Mouse (Mus musculus) small intestine, adult 2 months (tissue): ENCODE measurements around the gene Crhbp.

Source experiments
- CTCF ChIP-seq: fragments of 200-500 bp; IDR thresholded peaks from 2 replicates; pipeline ENCODE4 v1.5.1; 2012; ENCODE audit warnings: low read depth, mild to moderate bottlenecking, control low read depth, inconsistent platforms, low read length, moderate library complexity, mixed read lengths; ENCODE audit not compliant: insufficient replicate concordance, insufficient read length; ENCODE audit errors: extremely low read depth
- POLR2A ChIP-seq: fragments of 200-500 bp; IDR thresholded peaks from 2 replicates; pipeline ENCODE4 v1.6.1; 2012; ENCODE audit warnings: low read depth, mild to moderate bottlenecking, control low read depth, inconsistent platforms, low read length, moderate library complexity

DNA sequence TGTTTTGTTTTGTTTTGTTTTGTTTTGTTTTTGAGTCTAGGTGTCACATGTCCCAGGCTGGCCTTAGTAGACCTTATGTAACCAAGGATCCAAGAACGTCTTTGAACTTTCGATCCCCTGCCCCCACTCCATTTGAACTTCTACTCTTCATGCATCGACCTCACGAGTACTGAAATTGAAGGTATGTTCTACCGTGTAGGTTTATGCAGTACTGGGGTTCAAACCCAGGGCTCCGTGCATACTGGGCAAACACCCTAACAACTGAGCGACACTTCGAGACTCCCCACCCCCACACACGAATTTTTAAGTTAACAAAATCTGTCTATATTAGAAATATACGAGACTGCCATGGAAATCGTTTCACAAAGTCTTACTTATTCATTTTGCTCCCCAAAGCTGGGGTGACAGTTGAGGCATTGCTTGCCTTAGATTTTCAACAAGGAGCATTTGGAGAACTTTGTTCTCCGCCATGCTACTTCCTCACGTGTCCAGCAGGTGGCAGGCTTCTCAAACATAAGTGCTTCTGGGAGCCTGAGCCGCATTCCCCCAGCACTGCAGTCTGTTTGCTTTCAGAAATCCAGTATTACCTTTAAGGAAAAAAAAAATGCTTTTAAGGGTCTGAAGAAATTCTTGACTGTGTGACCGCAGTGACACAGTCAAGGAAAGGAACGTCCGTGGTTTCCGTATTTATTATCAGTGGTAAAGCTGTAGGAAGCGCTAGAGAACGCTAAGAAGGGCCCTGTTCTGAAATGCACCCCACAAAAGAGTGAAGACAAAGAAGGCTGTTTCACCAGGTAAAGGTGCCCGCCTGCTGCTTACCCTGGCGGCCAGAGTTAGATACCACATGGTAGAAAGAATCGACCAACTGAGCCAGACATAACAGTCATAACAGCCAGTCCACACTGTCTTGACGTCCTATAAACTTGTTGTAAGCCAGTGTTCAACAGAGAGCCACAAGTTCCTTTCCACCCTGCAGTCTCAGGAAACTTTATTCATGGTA is 54.6 kb downstream of the Crhbp start:
- TF ChIP-seq CTCF: peak; percentile 94; the same call in 1 of the 2 replicates
- TF ChIP-seq POLR2A: no peak
